Mouse (Mus musculus): ENCODE results near the gene Il6ra.

GRCm38 (mm10) chr3:89961436-89961835, 48.4 kb upstream of the Il6ra start:
- TF ChIP-seq CTCF (IDR thresholded peaks at IDR 0.05; ENCODE audit: extremely low read depth, insufficient read length, insufficient replicate concordance, low read depth, low read length): no peak
- no peak for TF ChIP-seq POLR2A (IDR thresholded peaks at IDR 0.05; ENCODE audit: low read depth, low read length)

Data from small intestine, adult 2 months (tissue).